Mouse (Mus musculus) c-Kit-positive CD71-positive TER-119-negative erythroid progenitor cells, embryonic 14.5 days (primary cell): Measurements from ENCODE around the gene Pon2.
"Not testable (repeated sequence)": the region's sequence is repeated elsewhere in the genome, so short reads cannot be mapped to it uniquely, and the experiment has no call there.

ENCODE experiments used
- DNase-seq: peaks from one replicate; pipeline ENCODE4 v3.0.0-alpha.2; 2013; ENCODE audit warnings: low read depth

The Pon2 gene

GRCm38 (mm10) chr6:5298092-5298554 lies at the start of gene Pon2:
Gene Pon2, minus strand, starts transcription at chr6:5298455.
- peak; percentile 63 for DNase-seq

GRCm38 (mm10) chr6:5344255-5344654 lies 46.0 kb upstream of the Pon2 start:
- DNase-seq, result no peak

GRCm38 (mm10) chr6:5339283-5339682 lies 41.0 kb upstream of the Pon2 start:
- DNase-seq, result not testable (repeated sequence)

- not testable (repeated sequence) for DNase-seq
Observed at GRCm38 (mm10) chr6:5338781-5339180, 40.5 kb upstream of the Pon2 start.

GRCm38 (mm10) chr6:5336016-5336415 lies 37.8 kb upstream of the Pon2 start:
- DNase-seq, result not testable (repeated sequence)

- DNase-seq, result no peak
Observed at GRCm38 (mm10) chr6:5334021-5334420, 35.8 kb upstream of the Pon2 start.

GRCm38 (mm10) chr6:5332560-5333150 lies 34.4 kb upstream of the Pon2 start:
- DNase-seq, result no peak

GRCm38 (mm10) chr6:5325122-5325521 lies 26.9 kb upstream of the Pon2 start:
- DNase-seq, result no peak

- not testable (repeated sequence) for DNase-seq
Observed at GRCm38 (mm10) chr6:5324101-5324500, 25.8 kb upstream of the Pon2 start.

- DNase-seq, result no peak
Observed at GRCm38 (mm10) chr6:5316630-5317029, 18.4 kb upstream of the Pon2 start.

- peak; percentile 71 for DNase-seq
Observed at GRCm38 (mm10) chr6:5315053-5315759, 17.0 kb upstream of the Pon2 start.

- DNase-seq, result no peak
Observed at GRCm38 (mm10) chr6:5313951-5314590, 15.8 kb upstream of the Pon2 start.

- DNase-seq, result no peak
Observed at GRCm38 (mm10) chr6:5310491-5310890, 12.2 kb upstream of the Pon2 start.

- DNase-seq, result no peak
Observed at GRCm38 (mm10) chr6:5309595-5310197, 11.4 kb upstream of the Pon2 start.

- no peak for DNase-seq
Observed at GRCm38 (mm10) chr6:5305926-5306325, 7.7 kb upstream of the Pon2 start.

GRCm38 (mm10) chr6:5304956-5305355 lies 6.7 kb upstream of the Pon2 start:
- DNase-seq, result no peak

- DNase-seq, result no peak
Observed at GRCm38 (mm10) chr6:5300629-5301028, 2.4 kb upstream of the Pon2 start.

- no peak for DNase-seq
Observed at GRCm38 (mm10) chr6:5299561-5299960, 1.3 kb upstream of the Pon2 start.

- DNase-seq, result peak; percentile 90
Observed at GRCm38 (mm10) chr6:5297321-5298091, 749 bp downstream of the Pon2 start.

GRCm38 (mm10) chr6:5296067-5296466 lies 2.2 kb downstream of the Pon2 start:
- no peak for DNase-seq

- DNase-seq, result no peak
Observed at GRCm38 (mm10) chr6:5294659-5295449, 3.4 kb downstream of the Pon2 start.
